Mouse (Mus musculus): ENCODE results near the gene Rcn3.
"Not testable (repeated sequence)": the region's sequence is repeated elsewhere in the genome, so short reads cannot be mapped to it uniquely, and the experiment has no call there.

The Rcn3 gene

GRCm38 (mm10) chr7:45124224-45125143, 32.5 kb upstream of the Rcn3 start, which contains the start of gene Rps11:
TSS of gene Rps11 (minus strand) at chr7:45124439.
- DNase-seq (ENCODE audit: low spot score): peak; percentile 92

- no peak for DNase-seq (ENCODE audit: low spot score)
Measured at GRCm38 (mm10) chr7:45123186-45123570, 31.2 kb upstream of the Rcn3 start.

GRCm38 (mm10) chr7:45122561-45123185, 30.7 kb upstream of the Rcn3 start:
- DNase-seq (ENCODE audit: low spot score): no peak

- no peak for DNase-seq (ENCODE audit: low spot score)
Measured at GRCm38 (mm10) chr7:45121966-45122365, 29.9 kb upstream of the Rcn3 start.

- DNase-seq (ENCODE audit: low spot score): no peak
Measured at GRCm38 (mm10) chr7:45121404-45121803, 29.4 kb upstream of the Rcn3 start.

DNA sequence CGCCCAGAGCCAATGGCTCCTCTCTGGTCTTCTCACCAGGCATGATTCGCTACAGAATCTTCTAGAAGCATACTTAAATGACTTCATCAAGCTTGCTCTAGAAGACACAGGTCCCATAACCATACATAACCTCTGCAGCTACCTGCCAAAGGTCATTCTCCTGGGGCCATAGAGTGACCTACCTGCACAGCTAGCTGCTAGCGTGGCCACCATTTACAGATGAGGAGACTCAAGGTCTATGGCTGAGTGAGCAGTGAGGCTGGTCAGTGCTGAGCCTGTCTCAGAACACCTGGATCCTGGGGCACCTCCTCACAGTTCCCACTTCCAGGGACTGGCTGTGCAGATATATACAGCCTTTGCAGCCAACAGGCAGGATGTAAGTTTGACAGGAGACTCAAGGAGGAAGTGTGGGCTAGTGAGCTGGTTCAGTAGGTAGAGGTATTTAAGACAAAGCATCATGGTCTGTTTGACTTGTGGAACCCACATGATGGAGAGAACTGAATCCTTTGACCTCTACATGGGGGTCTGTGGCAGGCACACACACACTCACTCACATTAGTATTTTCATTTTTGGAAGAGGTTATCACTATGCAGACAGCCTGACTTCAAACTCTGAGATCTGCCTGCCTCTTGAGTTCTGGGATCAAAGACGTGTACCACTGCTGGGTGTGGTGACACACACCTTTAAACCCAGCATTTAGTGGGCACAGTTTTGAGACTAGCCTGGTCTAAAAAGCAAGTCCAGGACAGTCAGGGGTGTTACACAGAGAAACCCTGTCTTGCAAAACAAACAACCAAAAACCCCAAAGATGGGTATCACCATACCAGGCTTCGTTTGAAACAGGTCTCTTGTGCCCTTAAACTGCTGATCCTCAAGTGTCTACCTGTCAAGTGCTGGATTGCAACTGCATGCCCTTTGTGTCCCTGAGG, 28.0 kb upstream of the Rcn3 start:
- no peak for DNase-seq (ENCODE audit: low spot score)

GRCm38 (mm10) chr7:45118336-45118735, 26.3 kb upstream of the Rcn3 start:
- no peak for DNase-seq (ENCODE audit: low spot score)

GRCm38 (mm10) chr7:45117566-45117965, 25.5 kb upstream of the Rcn3 start:
- DNase-seq (ENCODE audit: low spot score): no peak

GRCm38 (mm10) chr7:45113476-45113875, 21.5 kb upstream of the Rcn3 start:
- DNase-seq (ENCODE audit: low spot score): no peak

GRCm38 (mm10) chr7:45112529-45112928, 20.5 kb upstream of the Rcn3 start:
- DNase-seq (ENCODE audit: low spot score): no peak

GRCm38 (mm10) chr7:45111940-45112339, 19.9 kb upstream of the Rcn3 start:
- DNase-seq (ENCODE audit: low spot score): no peak

- DNase-seq (ENCODE audit: low spot score): not testable (repeated sequence)
Measured at GRCm38 (mm10) chr7:45110089-45110488, 18.1 kb upstream of the Rcn3 start.

- DNase-seq (ENCODE audit: low spot score): no peak
Measured at GRCm38 (mm10) chr7:45107052-45107645, 15.1 kb upstream of the Rcn3 start.

DNA sequence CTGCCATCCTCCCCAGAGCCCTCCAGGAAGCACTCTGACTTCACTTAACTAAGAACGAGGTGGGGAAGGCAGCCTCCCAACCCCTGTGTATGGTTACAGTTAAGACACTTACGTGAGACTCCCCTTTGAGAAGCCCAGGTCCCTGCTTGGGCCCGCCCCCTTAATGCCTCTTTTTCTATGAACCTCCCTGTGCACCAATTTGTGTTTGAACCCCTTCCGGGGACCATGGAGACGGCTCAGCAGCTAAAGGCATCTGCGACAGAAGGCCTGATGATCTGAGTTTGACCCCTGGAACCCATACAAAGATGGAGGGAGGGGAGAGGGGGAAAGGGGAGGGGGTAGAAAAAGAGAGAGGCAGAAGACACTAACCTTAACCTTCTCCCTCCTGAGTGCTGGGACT, 14.4 kb upstream of the Rcn3 start:
- DNase-seq (ENCODE audit: low spot score): no peak

DNA sequence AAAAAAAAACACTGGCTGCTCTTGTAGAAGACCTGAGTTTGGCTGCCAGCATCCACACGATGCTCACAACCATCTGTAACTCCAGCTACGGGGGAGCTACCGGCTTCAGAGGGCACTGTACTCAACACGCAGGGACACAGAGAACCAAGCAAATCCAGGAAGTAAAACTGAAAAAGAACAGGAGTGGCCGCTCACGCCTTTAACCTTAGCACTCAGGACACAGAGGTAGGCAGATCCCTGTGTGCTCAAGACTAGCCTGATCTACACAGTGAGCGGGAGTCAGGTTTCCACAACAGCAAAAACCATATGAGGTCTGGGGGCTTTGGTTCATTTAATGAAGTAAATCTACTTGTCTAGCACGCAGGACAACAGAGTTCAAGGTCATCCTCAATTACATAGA, 13.5 kb upstream of the Rcn3 start:
- DNase-seq (ENCODE audit: low spot score): no peak

DNA sequence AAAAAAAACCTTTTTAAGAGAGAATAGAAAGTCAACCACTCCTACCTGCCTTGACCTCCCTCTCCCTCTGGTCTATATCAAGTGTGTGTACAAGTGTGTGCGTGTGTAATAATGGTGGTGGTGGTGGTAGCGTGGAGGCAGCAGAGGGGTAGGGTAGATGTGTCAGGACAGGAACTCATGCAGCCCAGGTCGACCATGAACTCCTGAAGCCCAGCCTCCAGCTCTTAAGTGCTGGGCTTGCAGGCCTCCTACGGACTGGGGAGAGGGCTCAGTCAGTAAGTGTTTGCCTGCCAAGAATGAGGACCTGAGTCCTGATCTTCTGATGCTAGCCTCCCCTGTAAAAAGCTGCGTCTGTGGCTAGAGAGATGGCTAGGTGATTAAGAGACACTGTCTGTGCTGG, 12.9 kb upstream of the Rcn3 start:
- DNase-seq (ENCODE audit: low spot score): no peak

- DNase-seq (ENCODE audit: low spot score): peak; percentile 70
Measured at GRCm38 (mm10) chr7:45103652-45104180, 11.7 kb upstream of the Rcn3 start, which contains the start of gene Fcgrt. TSS of gene Fcgrt (minus strand) at chr7:45103851.

- no peak for DNase-seq (ENCODE audit: low spot score)
Measured at GRCm38 (mm10) chr7:45102940-45103585, 11.0 kb upstream of the Rcn3 start.

- no peak for DNase-seq (ENCODE audit: low spot score)
Measured at GRCm38 (mm10) chr7:45102441-45102840, 10.4 kb upstream of the Rcn3 start.

DNA sequence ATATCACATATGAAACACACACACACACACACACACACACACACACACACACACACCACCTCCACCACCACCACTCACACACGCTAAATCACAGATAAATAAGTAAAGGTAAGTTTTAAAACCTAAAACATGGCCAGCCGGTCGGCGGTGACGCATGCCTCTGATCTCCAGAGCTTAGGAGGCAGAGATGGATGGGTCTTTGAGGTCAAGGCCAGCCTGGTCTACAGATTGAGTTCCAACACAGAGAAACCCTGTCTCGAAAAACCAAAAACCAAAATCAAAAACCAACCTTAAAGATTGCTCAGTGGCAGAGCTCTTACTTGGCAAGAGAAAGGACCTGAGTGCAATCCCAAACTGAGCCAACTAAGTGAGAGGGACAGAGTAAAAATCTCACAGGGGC, 8.0 kb upstream of the Rcn3 start:
- DNase-seq (ENCODE audit: low spot score): no peak

All from ovary, postnatal 10 days (tissue).